8 mouse cellular contexts compared by ENCODE assay signal in the genomic region with DNA sequence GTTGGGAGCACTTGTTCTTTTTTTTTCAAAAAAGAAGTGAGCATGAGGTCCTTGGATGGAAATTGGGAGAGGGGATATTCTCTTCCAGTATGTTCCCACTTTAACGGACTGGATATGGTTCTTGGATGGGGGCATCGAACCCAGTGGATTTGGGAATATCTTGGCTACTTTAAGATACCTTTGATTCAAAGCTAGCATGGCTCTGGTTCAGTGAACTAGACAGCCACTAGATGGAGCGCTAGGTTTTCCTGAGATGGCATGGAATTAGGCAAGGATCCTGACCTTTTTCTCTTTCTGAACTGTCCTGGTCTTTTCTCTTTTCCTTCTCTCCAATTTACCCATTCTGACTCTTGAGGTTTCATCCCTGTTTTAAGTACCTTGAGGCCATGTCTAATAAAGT. TPM values are rescaled to one million over a fixed set of nuclear protein-coding genes. Genes with fewer than 3 reads are reported as not detected.
DNase-seq lines count a peak whose midpoint lies in the region; ATAC-seq lines count a peak whose summit lies in the region.

No protein-coding gene starts in this region.

- no peak for ATAC-seq in cerebellum, adult (ENCODE audit: insufficient number of reproducible peaks, low FRiP score, low TSS enrichment)
- ATAC-seq in forebrain, embryonic 13.5 days: peak; percentile 66

- H3K36me3 ChIP-seq in forebrain, embryonic 13.5 days (ENCODE audit: poor library complexity, severe bottlenecking): no peaks in the 10 kb centered on the region

- no peaks in the 10 kb centered on the region for H3K27me3 ChIP-seq in forebrain, embryonic 13.5 days

- H3K4me2 ChIP-seq in forebrain, embryonic 13.5 days: no peak overlapping the region

- no peaks in the 10 kb centered on the region for H3K4me1 ChIP-seq in forebrain, embryonic 13.5 days

- no peak overlapping the region for H3K9ac ChIP-seq in forebrain, embryonic 13.5 days

- H3K27ac ChIP-seq in forebrain, embryonic 13.5 days: no peak overlapping the region

- H3K9me3 ChIP-seq in forebrain, embryonic 13.5 days (replicated peaks): 0 out of 2 replicates have a peak, but pooled peaks cover 7% of the 10 kb centered on the region

- DNase-seq in cerebellum, adult 11 months: peak; percentile 18
- DNase-seq in urinary bladder, postnatal 36 days (ENCODE audit: low spot score in 2 of 2): peak; percentile 19 to 22
- DNase-seq in urinary bladder, adult 2 months (ENCODE audit: low spot score): no peak
- peak; percentile 61 for DNase-seq in kidney, postnatal 10 days
- peak; percentile 59 for DNase-seq in lung, postnatal 14 days
- peak; percentile 22 for DNase-seq in yolk sac, embryonic 10.5 days (ENCODE audit: low spot score)

- H3K4me3 ChIP-seq in forebrain, embryonic 13.5 days: no peak overlapping the region

- 28% methylated on average over 3 of the region's 3 CpGs for WGBS in forebrain, embryonic 13.5 days

RNA-seq across cellular contexts. Expression of a gene that starts 20.6 kb away (rescaled TPM):
- polyA plus RNA-seq in urinary bladder, adult 2 months (2012; rRNA removed): 28.0 and 32.8 TPM in 2 replicates
- 93.4 and 95.9 TPM in 2 replicates for polyA plus RNA-seq in forebrain, embryonic 13.5 days (2015; fragmentation: Nextera tagmentation; extraction: Ambion mirVana)
